Mouse (Mus musculus) left cerebral cortex, adult 9 months (tissue): ENCODE data around the gene Nr1h2.
A peak's percentile ranks its signal among the peaks of the same experiment; 100 is the strongest.

ENCODE experiments used
- DNase-seq, 2 experiments: peaks; one replicate each; pipeline ENCODE4 v3.0.0; 2022; ENCODE audit warnings: low spot score in 2 of 2

The Nr1h2 gene

GRCm38 (mm10) chr7:44553826-44554225 lies at the start of gene Nr1h2:
Gene Nr1h2, minus strand, starts transcription at chr7:44553951.
- DNase-seq, result peak; percentile 79 to 96

DNA sequence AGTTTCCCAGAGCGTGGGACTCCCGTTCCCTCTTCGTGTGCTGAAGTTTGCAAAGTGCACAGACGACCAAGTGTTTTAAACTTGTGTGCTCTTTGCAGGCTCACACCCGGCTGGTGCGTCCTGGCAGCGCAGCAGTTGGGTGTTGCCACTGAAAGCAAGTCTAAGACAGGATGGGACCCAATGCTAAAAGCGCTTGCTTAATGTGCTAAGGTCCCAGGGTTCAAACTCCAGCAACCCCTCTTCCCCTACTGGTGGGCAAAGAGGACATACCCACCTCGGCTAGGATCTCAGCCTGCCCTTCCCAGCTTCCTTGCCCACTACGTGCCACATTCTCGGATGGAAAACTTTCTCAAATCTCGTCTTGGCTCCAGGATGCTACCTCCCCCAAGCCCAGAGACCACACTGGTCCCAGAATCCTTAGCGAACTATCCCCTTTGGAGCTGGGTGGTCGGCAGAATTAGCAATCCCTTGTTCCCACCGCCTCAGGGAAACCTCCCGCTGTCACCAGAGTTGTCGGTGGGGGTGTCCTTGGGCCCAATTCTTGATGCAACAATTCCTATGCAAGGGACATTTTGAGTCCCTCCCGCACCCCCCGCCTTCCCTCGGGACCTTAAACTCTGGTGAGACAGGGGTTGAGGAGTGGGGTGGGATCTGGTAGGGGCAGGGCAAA lies 49.6 kb upstream of the Nr1h2 start:
- DNase-seq, result no peak

DNA sequence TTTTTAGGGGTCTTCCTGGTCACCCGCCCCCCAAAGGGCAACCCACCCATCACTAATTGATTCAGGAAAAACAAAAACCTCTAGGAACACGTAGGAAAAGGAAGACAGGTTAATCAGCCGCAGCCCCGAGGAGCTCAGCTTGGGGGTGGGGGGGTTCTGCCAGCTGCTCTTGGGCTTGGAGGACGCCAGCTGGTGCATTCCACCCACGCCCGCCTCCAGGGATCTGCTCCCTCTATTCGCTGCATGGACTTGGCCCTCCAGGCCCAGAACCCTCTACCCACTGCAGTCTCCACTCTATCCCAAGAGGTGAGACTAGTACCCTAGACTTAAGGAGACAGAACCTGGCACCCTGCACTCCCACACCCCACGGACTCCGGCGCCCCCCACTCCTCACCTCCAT lies 48.7 kb upstream of the Nr1h2 start:
- peak in 1 of 2 experiments; percentile 84 for DNase-seq

GRCm38 (mm10) chr7:44601646-44602045 lies 47.9 kb upstream of the Nr1h2 start:
- DNase-seq, result no peak

DNA sequence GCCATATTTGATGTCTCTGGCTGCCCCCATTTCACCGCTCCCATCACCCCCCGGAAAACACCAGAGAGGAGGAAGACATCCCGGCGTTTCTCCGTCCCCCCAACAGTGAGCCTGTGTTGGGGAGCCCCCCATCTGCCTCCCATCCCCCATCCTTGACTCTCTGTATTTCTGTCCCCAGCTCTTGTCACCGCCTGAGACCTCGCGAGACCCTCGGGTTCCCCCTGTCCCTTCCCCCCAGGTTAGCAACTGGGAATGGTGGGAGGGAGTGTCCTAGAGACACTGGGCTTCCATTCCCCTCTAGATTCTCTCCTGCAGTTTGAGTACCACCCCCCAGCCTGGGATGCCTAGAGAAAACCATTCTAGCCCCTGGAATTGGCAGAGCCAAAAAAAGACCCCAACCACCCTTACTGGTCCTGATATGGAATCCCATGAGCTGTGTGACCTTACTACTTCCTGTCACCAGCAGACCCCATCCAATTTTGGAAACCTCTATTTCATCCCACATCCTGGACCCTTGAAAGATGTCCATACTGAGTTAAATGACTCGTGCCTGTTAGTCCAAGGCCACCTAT lies 47.0 kb upstream of the Nr1h2 start:
- no peak for DNase-seq

GRCm38 (mm10) chr7:44598336-44598735 lies 44.6 kb upstream of the Nr1h2 start:
- DNase-seq, result no peak

- DNase-seq, result no peak
These were observed 43.9 kb upstream of the Nr1h2 start for GRCm38 (mm10) chr7:44597666-44598065.

- no peak for DNase-seq
These were observed 43.3 kb upstream of the Nr1h2 start for GRCm38 (mm10) chr7:44596996-44597538.

DNA sequence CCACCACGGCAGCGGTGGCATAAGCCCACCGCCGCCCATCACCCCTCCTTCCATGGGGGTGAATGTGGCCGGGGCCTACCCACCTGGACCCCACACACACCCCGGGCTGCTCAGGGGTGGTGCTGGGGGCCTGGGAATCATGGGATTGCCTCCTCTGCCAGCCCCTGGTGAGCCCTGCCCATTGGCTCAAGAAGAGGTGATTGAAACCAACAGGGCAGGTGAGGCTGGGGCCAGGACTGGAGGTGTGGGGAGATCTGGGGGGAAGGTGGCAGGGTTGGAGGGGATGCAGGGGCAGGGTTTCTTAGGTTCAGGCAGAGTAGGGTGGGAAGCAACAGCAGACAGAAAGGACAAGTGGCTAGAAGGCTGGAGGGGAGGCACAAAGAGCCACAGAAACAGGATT lies 42.3 kb upstream of the Nr1h2 start:
- DNase-seq, result no peak

- no peak for DNase-seq
These were observed 41.4 kb upstream of the Nr1h2 start for GRCm38 (mm10) chr7:44595131-44595561.

DNA sequence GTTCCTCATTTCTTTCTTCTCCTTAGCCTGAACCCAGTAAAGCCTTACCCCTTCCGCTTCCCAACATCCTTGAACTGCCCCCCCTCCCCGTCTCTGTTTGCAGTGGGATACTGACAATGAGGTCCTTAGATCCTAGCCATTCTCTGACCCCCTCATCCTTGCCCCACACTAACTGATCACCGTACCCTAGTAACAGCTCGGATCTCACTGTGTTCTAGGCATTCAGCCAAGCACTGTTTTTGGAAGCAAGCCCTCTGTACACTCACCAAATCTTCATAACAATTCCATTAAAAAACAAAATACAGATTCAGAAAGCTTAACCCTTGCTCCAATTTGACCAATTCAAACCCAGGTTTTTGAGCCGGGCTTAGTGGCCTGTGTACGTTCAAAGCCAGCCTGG lies 40.5 kb upstream of the Nr1h2 start:
- peak in 1 of 2 experiments; percentile 61 for DNase-seq

GRCm38 (mm10) chr7:44593775-44594174 lies 40.0 kb upstream of the Nr1h2 start:
- DNase-seq, result peak in 1 of 2 experiments; percentile 87

DNA sequence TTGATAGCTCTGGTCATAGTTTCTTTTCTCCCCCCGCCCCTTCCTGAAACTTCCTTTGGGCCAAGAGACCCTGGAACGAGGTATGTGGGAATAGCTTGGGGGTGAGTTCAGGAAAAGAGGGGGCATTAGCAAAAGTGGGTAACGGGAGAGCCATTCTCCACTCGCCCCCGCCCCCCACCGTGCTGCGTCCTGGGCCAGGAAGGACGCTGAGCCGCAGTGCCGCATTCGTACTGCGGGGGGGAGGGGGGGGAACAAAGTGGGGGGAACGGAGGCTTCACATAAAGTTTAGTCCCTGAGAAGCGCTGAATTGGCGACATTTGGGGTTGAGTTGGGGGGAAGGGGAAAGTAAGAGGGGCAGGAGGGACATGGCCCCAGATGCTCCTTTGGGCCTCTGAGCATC lies 39.3 kb upstream of the Nr1h2 start:
- DNase-seq, result no peak

DNA sequence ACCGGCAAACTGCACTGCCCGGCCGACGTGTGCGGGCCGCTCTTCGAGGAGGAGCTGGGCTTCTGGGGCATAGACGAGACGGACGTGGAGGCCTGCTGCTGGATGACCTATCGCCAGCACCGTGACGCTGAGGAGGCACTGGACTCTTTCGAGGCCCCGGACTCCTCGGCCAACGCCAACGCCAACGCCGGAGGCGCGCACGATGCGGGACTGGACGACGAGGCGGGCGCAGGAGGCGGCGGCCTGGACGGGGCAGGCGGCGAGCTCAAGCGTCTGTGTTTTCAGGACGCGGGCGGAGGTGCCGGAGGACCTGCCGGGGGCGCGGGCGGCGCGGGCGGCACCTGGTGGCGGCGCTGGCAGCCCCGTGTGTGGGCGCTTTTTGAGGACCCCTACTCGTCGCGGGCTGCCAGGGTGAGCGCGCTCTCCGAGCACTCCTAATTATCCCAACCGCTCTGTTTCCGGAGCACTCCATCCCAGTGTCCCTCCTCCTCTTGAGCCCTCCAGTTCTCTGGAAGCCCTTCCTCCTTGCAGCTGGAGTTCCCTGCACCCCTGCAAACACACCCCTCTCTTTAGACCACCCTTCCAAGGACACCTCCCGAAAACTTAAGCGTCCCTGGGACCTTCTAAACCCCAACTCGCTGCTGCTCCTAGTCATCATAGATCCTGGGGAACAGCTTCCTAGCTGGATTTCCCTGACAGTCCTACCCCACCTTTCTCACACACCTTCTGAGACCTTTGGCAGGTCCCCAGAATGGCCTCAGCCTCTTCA lies 37.8 kb upstream of the Nr1h2 start:
- no peak for DNase-seq

- DNase-seq, result peak; percentile 95
These were observed 36.9 kb upstream of the Nr1h2 start, which contains the start of gene Kcnc3 for GRCm38 (mm10) chr7:44590402-44591347. Gene Kcnc3, plus strand, starts transcription at chr7:44590664.

DNA sequence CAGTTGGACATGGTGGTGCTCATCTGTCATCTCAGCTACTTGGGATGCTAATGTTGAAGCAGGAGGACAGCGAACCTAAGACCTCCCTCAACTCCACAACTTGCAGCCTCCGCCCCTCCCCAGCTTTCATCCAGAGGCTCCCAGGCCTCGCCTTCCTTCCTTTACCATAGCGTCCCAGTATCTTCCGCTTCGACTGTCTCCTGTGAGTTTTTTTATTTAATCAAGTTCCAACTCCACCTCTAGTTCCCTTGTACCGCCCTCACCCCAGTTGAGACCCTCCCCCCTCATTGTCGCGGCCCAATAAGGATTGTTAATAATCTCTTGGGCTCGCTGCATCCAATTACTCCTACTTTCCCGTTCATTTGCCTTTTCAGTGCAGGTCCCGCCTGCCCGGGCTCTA lies 36.2 kb upstream of the Nr1h2 start:
- no peak for DNase-seq

DNA sequence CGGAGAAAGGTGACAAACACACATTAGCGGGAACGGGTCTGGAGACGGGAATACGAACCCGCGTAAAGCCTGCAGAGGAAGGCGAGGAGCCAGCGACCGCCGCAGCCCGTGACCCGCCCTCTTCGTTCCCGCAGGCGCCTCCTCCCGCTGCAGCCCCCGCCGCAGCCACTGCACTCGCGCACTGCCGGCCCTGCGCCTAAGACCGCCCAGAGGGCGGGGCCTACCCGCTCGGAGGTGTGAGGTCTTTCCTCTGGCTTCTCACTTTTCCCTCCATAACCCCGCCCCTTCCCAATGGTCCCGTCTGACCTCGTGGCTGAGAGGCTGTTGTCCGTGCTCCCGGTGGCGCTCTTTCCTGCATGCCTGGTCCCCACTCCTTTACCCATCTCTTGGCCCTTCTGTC lies 35.4 kb upstream of the Nr1h2 start:
- DNase-seq, result peak in 1 of 2 experiments; percentile 73

DNA sequence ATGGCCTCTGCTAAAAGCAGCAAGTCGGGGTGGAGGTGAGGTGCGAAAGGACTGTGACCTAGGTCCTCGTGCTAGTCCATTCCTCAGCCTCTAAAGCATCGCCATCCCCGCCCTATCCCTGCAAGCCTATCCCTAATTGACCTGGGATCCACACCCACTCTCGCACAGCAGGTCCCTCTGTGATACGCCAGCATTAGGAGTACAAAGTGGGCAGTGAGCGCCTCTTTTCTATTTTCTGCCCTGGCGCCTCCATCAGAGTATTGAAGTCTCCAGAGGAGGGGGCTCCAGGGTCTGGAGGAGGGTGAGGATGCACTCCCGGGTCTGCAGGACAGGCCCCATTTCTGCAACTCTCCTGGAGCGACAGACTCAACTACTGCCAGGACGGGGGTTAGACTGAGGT lies 34.6 kb upstream of the Nr1h2 start:
- no peak for DNase-seq

DNA sequence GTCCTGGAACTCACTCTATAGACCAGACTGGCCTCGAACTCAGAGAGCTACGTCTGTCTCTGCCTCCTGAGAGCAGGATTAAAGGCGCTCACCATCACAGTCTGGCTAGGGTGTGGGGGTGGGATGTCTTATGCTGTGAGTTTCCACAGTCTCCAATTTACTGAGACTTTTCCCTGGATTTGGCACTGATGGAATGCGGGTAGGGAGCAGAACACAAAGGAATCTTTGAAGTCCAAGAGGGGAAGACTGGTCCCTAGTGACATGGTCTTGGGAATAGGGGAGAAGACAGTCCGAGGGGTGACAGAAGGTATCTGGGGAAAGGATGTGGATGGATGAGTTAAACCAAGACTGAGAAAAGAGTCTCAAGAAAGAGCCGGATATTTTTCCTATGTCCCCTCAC lies 33.9 kb upstream of the Nr1h2 start:
- DNase-seq, result no peak

DNA sequence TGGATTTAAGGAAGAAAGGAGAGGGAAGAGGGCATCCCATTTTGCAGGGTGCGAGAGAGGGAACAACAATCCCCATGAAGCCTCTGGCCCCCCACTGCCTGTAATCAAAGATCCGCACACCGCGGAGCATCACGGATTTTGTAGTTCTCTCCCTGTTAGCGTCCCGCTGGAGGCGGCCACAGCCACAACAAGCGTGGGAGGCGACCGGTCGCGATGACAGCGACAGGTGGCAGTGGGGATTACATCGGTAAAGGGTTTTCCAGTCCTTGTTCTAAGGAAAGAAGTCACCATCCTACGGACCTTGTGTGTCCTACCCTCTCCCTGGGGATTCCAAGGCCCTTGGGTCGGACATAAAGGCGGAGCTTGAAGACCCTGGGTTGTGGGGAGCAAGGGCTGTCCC lies 33.2 kb upstream of the Nr1h2 start:
- peak in 1 of 2 experiments; percentile 85 for DNase-seq

- peak in 1 of 2 experiments; percentile 82 for DNase-seq
These were observed 32.8 kb upstream of the Nr1h2 start for GRCm38 (mm10) chr7:44586518-44586917.
